Mouse (Mus musculus) forebrain, postnatal 0 days (tissue): ENCODE data around the gene Spz1. TPM values are rescaled to one million over a fixed set of nuclear protein-coding genes. Genes with fewer than 3 reads are reported as not detected.

Experiments used
- ATAC-seq: fragments of 200-750 bp; cut with Nextera tagmentation; 2 replicates; pipeline ENCODE4 v1.8.0; 2017; ENCODE audit warnings: mild to moderate bottlenecking, moderate library complexity
- DNase-seq: peaks from one replicate; pipeline ENCODE4 v3.0.0-alpha.2; 2015
- H3K27ac ChIP-seq: fragments of 300-500 bp; sonication (generic); 2 replicates; pipeline ENCODE4 v1.5.1; 2014; ENCODE audit warnings: low read depth, mild to moderate bottlenecking, antibody characterized with exemption, low read length, moderate library complexity, mixed read lengths
- H3K27me3 ChIP-seq: fragments of 300-500 bp; sonication (generic); 2 replicates; pipeline ENCODE4 v1.6.1; 2014; ENCODE audit warnings: mild to moderate bottlenecking, low read length, mixed read lengths; ENCODE audit not compliant: insufficient read depth
- H3K36me3 ChIP-seq: fragments of 300-500 bp; sonication (generic); 2 replicates; pipeline ENCODE4 v1.6.1; 2014; ENCODE audit warnings: mild to moderate bottlenecking, moderate library complexity; ENCODE audit not compliant: insufficient read depth
- H3K4me1 ChIP-seq: fragments of 300-500 bp; sonication (generic); 2 replicates; pipeline ENCODE4 v1.6.1; 2014; ENCODE audit warnings: antibody characterized with exemption; ENCODE audit not compliant: insufficient read depth
- H3K4me2 ChIP-seq: fragments of 300-500 bp; sonication (generic); 2 replicates; pipeline ENCODE4 v1.6.1; 2014; ENCODE audit warnings: low read depth, mild to moderate bottlenecking, moderate library complexity
- H3K4me3 ChIP-seq: fragments of 300-500 bp; sonication (generic); 2 replicates; pipeline ENCODE4 v1.5.1; 2014; ENCODE audit warnings: low read depth, low read length, mixed read lengths
- H3K9ac ChIP-seq: fragments of 300-500 bp; sonication (generic); 2 replicates; pipeline ENCODE4 v1.6.1; 2014; ENCODE audit warnings: mild to moderate bottlenecking
- H3K9me3 ChIP-seq: fragments of 300-500 bp; sonication (generic); 2 replicates; pipeline ENCODE4 v1.6.1; 2016; ENCODE audit warnings: low read length
- CTCF ChIP-seq: sonication (generic); IDR thresholded peaks from 2 replicates; pipeline ENCODE4 v1.5.1; 2016; ENCODE audit warnings: antibody characterized with exemption, control low read depth, low read depth
- WGBS: fragments of 180-500 bp; shearing (Covaris S2); extraction: QIAGEN DNeasy Blood & Tissue Kit; methylation state at CpG from one replicate; pipeline ENCODE4 v1.1.7; 2014; 5-methylcytosine and 5-hydroxymethylcytosine counted together
- polyA plus RNA-seq: library from polyadenylated mRNA; unstranded; fragments of >200 nt; fragmentation: Nextera tagmentation; extraction: Ambion mirVana; gene quantifications from 2 replicates; pipeline ENCODE4 v1.2.1, GENCODE M21; 2015
- total RNA-seq: library from RNA; depleted of rRNA; stranded (reverse); fragments of >200 nt; gene quantifications from 2 replicates; pipeline ENCODE4 v1.2.3, GENCODE M21; 2014

Gene Spz1
- total and polyA plus RNA-seq, 2 experiments from 2014 or later, result not detected

- H3K4me3 ChIP-seq, result no peak overlapping the region
- H3K27ac ChIP-seq, result no peak overlapping the region
- H3K36me3 ChIP-seq, result no peaks in the 10 kb centered on the region
- H3K9ac ChIP-seq, result no peak overlapping the region
- H3K4me1 ChIP-seq, result no peaks in the 10 kb centered on the region
- H3K9me3 ChIP-seq, result 0 out of 2 replicates have a peak, but pooled peaks cover 3% of the 10 kb centered on the region
- 85% methylated on average over 4 of the region's 4 CpGs for WGBS
- H3K27me3 ChIP-seq, result no peaks in the 10 kb centered on the region
- no peak for ATAC-seq
- no peak for DNase-seq
- no peak for TF ChIP-seq CTCF
- H3K4me2 ChIP-seq, result no peak overlapping the region
Measured at GRCm38 (mm10) chr13:92547093-92547492, 28.9 kb downstream of the Spz1 start.

GRCm38 (mm10) chr13:92540997-92541396, 35.0 kb downstream of the Spz1 start:
- Histone ChIP-seq H3K9me3 (no peaks in the 10 kb centered on the region), H3K9ac (no peak overlapping the region), H3K4me2 (no peak overlapping the region), H3K4me1 (no peaks in the 10 kb centered on the region), H3K36me3 (no peaks in the 10 kb centered on the region), H3K27me3 (no peaks in the 10 kb centered on the region), H3K4me3 (no peak overlapping the region), H3K27ac (no peak overlapping the region)
- TF ChIP-seq CTCF, result no peak
- ATAC-seq (no peak), DNase-seq (no peak)
- 88% methylated on average over 6 of the region's 6 CpGs for WGBS

- TF ChIP-seq CTCF, result no peak
- DNase-seq, result no peak
- no peaks in the 10 kb centered on the region for H3K9me3 ChIP-seq
- H3K4me1 ChIP-seq, result no peaks in the 10 kb centered on the region
- H3K9ac ChIP-seq, result no peak overlapping the region
- H3K27ac ChIP-seq, result no peak overlapping the region
- WGBS, result 53% methylated on average over 4 of the region's 4 CpGs
- H3K4me3 ChIP-seq, result no peak overlapping the region
- ATAC-seq, result no peak
- no peak overlapping the region for H3K4me2 ChIP-seq
- no peaks in the 10 kb centered on the region for H3K36me3 ChIP-seq
- H3K27me3 ChIP-seq, result no peaks in the 10 kb centered on the region
Measured at GRCm38 (mm10) chr13:92539126-92539525, 36.8 kb downstream of the Spz1 start.

- Histone ChIP-seq H3K4me1 (no peaks in the 10 kb centered on the region), H3K9ac (no peak overlapping the region), H3K4me2 (no peak overlapping the region), H3K9me3 (no peaks in the 10 kb centered on the region), H3K27me3 (no peaks in the 10 kb centered on the region), H3K4me3 (no peak overlapping the region), H3K36me3 (no peaks in the 10 kb centered on the region), H3K27ac (no peak overlapping the region)
- ATAC-seq (no peak), DNase-seq (no peak)
- 53% methylated on average over 2 of the region's 2 CpGs for WGBS
- no peak for TF ChIP-seq CTCF
Measured at GRCm38 (mm10) chr13:92533801-92534200, 42.2 kb downstream of the Spz1 start.

GRCm38 (mm10) chr13:92532216-92532615, 43.8 kb downstream of the Spz1 start:
- Histone ChIP-seq H3K27ac (no peak overlapping the region), H3K9me3 (no peaks in the 10 kb centered on the region), H3K9ac (no peak overlapping the region), H3K36me3 (no peaks in the 10 kb centered on the region), H3K4me2 (no peak overlapping the region), H3K4me3 (no peak overlapping the region), H3K4me1 (no peaks in the 10 kb centered on the region), H3K27me3 (no peaks in the 10 kb centered on the region)
- ATAC-seq, result no peak
- DNase-seq, result no peak
- no peak for TF ChIP-seq CTCF
- 82% methylated on average over 2 of the region's 2 CpGs for WGBS

- 3% methylated on average over 15 of the region's 15 CpGs for WGBS
Measured at GRCm38 (mm10) chr13:92531237-92531636, 44.7 kb downstream of the Spz1 start.

GRCm38 (mm10) chr13:92530721-92531211, 45.2 kb downstream of the Spz1 start, which contains the start of gene Zfyve16:
Gene Zfyve16, minus strand, starts transcription at chr13:92530868.
- peak; percentile 98 for ATAC-seq
- under 1% methylated on average over 45 of the region's 46 CpGs for WGBS
- Histone ChIP-seq H3K9me3 (no peaks in the 10 kb centered on the region), H3K4me3 (peak within 1 kb of the TSS; percentile 93), H3K27me3 (no peaks in the 10 kb centered on the region), H3K36me3 (no peaks in the 10 kb centered on the region), H3K27ac (peak within 1 kb of the TSS; percentile 95), H3K9ac (peak within 1 kb of the TSS; percentile 73), H3K4me2 (peak within 1 kb of the TSS; percentile 71), H3K4me1 (no peaks in the 10 kb centered on the region)
- DNase-seq, result peak; percentile 98
- TF ChIP-seq CTCF, result peak; percentile 37; the same call in 1 of the 2 replicates

More at GRCm38 (mm10) chr13:92531237-92531636, 44.7 kb downstream of the Spz1 start:
- Histone ChIP-seq H3K9me3 (no peaks in the 10 kb centered on the region), H3K27me3 (no peaks in the 10 kb centered on the region), H3K4me3 (peak overlapping the region; percentile 93), H3K27ac (peak overlapping the region; percentile 95), H3K4me1 (no peaks in the 10 kb centered on the region), H3K4me2 (peak overlapping the region; percentile 71), H3K9ac (peak overlapping the region; percentile 73), H3K36me3 (no peaks in the 10 kb centered on the region)
- ATAC-seq (no peak), DNase-seq (no peak)
- TF ChIP-seq CTCF, result no peak
